Mouse (Mus musculus): ENCODE measurements around the gene Defa23. TPM values are rescaled to one million over a fixed set of nuclear protein-coding genes. Genes with fewer than 3 reads are reported as not detected.
"Not testable (repeated sequence)": the region's sequence is repeated elsewhere in the genome, so short reads cannot be mapped to it uniquely, and the experiment has no call there.

The Defa23 gene
- polyA plus RNA-seq (2014; fragmentation: Nextera tagmentation; extraction: Ambion mirVana): not detected in 2 replicates

GRCm38 (mm10) chr8:21054747-21055146 is at the start of gene Defa23:
TSS of gene Defa23 (plus strand) at chr8:21055047.
- H3K27ac ChIP-seq (ENCODE audit: low read depth, low read length); H3K4me3 ChIP-seq (ENCODE audit: low read depth, low read length); H3K36me3 ChIP-seq (ENCODE audit: control insufficient read depth, insufficient read depth, low read length); DNase-seq (ENCODE audit: low spot score); H3K4me1 ChIP-seq (replicated peaks; ENCODE audit: control insufficient read depth, insufficient read depth, low read length); H3K9ac ChIP-seq (ENCODE audit: low read depth, low read length); H3K9me3 ChIP-seq (ENCODE audit: control insufficient read depth, low read length); ATAC-seq (ENCODE audit: low FRiP score); H3K27me3 ChIP-seq (ENCODE audit: control insufficient read depth, insufficient read depth, low read length); H3K4me2 ChIP-seq (replicated peaks; ENCODE audit: low read depth, low read length): not testable (repeated sequence)
- WGBS: no CpG with 5 or more reads among the region's 1 CpGs

GRCm38 (mm10) chr8:21006801-21007200 is 48.0 kb upstream of the Defa23 start:
- H3K4me3 ChIP-seq (ENCODE audit: low read depth, low read length): no peak overlapping the region
- no peaks in the 10 kb centered on the region for H3K36me3 ChIP-seq (ENCODE audit: control insufficient read depth, insufficient read depth, low read length)
- DNase-seq (ENCODE audit: low spot score) (no peak), ATAC-seq (ENCODE audit: low FRiP score) (no peak)
- 0 out of 2 replicates have a peak, but pooled peaks cover 2% of the 10 kb centered on the region for H3K9me3 ChIP-seq (ENCODE audit: control insufficient read depth, low read length)
- 34% methylated on average over 1 of the region's 1 CpGs for WGBS
- H3K4me1 ChIP-seq (replicated peaks; ENCODE audit: control insufficient read depth, insufficient read depth, low read length): no peaks in the 10 kb centered on the region
- H3K9ac ChIP-seq (ENCODE audit: low read depth, low read length): no peak overlapping the region
- no peak overlapping the region for H3K27ac ChIP-seq (ENCODE audit: low read depth, low read length)
- H3K4me2 ChIP-seq (replicated peaks; ENCODE audit: low read depth, low read length): no peak overlapping the region
- no peaks in the 10 kb centered on the region for H3K27me3 ChIP-seq (ENCODE audit: control insufficient read depth, insufficient read depth, low read length)

- not testable (repeated sequence) for H3K4me2 ChIP-seq (replicated peaks; ENCODE audit: low read depth, low read length); H3K36me3 ChIP-seq (ENCODE audit: control insufficient read depth, insufficient read depth, low read length); H3K9ac ChIP-seq (ENCODE audit: low read depth, low read length); H3K9me3 ChIP-seq (ENCODE audit: control insufficient read depth, low read length); H3K27me3 ChIP-seq (ENCODE audit: control insufficient read depth, insufficient read depth, low read length); DNase-seq (ENCODE audit: low spot score); ATAC-seq (ENCODE audit: low FRiP score); H3K27ac ChIP-seq (ENCODE audit: low read depth, low read length); H3K4me3 ChIP-seq (ENCODE audit: low read depth, low read length); H3K4me1 ChIP-seq (replicated peaks; ENCODE audit: control insufficient read depth, insufficient read depth, low read length)
- WGBS: 50% methylated on average over 6 of the region's 6 CpGs
These were observed 46.3 kb upstream of the Defa23 start for GRCm38 (mm10) chr8:21008578-21008977.

- H3K27ac ChIP-seq (ENCODE audit: low read depth, low read length); H3K36me3 ChIP-seq (ENCODE audit: control insufficient read depth, insufficient read depth, low read length); H3K4me2 ChIP-seq (replicated peaks; ENCODE audit: low read depth, low read length); H3K4me1 ChIP-seq (replicated peaks; ENCODE audit: control insufficient read depth, insufficient read depth, low read length); H3K9ac ChIP-seq (ENCODE audit: low read depth, low read length); DNase-seq (ENCODE audit: low spot score); ATAC-seq (ENCODE audit: low FRiP score); H3K9me3 ChIP-seq (ENCODE audit: control insufficient read depth, low read length); H3K4me3 ChIP-seq (ENCODE audit: low read depth, low read length); H3K27me3 ChIP-seq (ENCODE audit: control insufficient read depth, insufficient read depth, low read length): not testable (repeated sequence)
- WGBS: 61% methylated on average over 1 of the region's 1 CpGs
These were observed 44.3 kb upstream of the Defa23 start for GRCm38 (mm10) chr8:21010548-21010947.

GRCm38 (mm10) chr8:21025245-21025644 is 29.6 kb upstream of the Defa23 start, which contains the start of gene Defa21:
TSS of gene Defa21 (plus strand) at chr8:21025545.
- H3K4me2 ChIP-seq (replicated peaks; ENCODE audit: low read depth, low read length); H3K4me3 ChIP-seq (ENCODE audit: low read depth, low read length); H3K9me3 ChIP-seq (ENCODE audit: control insufficient read depth, low read length); H3K36me3 ChIP-seq (ENCODE audit: control insufficient read depth, insufficient read depth, low read length); H3K27me3 ChIP-seq (ENCODE audit: control insufficient read depth, insufficient read depth, low read length); ATAC-seq (ENCODE audit: low FRiP score); DNase-seq (ENCODE audit: low spot score); H3K4me1 ChIP-seq (replicated peaks; ENCODE audit: control insufficient read depth, insufficient read depth, low read length); H3K9ac ChIP-seq (ENCODE audit: low read depth, low read length); H3K27ac ChIP-seq (ENCODE audit: low read depth, low read length): not testable (repeated sequence)
- WGBS: no CpG with 5 or more reads among the region's 1 CpGs

- not testable (repeated sequence) for H3K9me3 ChIP-seq (ENCODE audit: control insufficient read depth, low read length); ATAC-seq (ENCODE audit: low FRiP score); H3K27ac ChIP-seq (ENCODE audit: low read depth, low read length); H3K36me3 ChIP-seq (ENCODE audit: control insufficient read depth, insufficient read depth, low read length); H3K4me1 ChIP-seq (replicated peaks; ENCODE audit: control insufficient read depth, insufficient read depth, low read length); H3K9ac ChIP-seq (ENCODE audit: low read depth, low read length); H3K4me2 ChIP-seq (replicated peaks; ENCODE audit: low read depth, low read length); H3K27me3 ChIP-seq (ENCODE audit: control insufficient read depth, insufficient read depth, low read length); DNase-seq (ENCODE audit: low spot score); H3K4me3 ChIP-seq (ENCODE audit: low read depth, low read length)
- 89% methylated on average over 1 of the region's 1 CpGs for WGBS
These were observed 9.9 kb downstream of the Defa23 start, which contains the start of gene Defa35 for GRCm38 (mm10) chr8:21064738-21065137. TSS of gene Defa35 (plus strand) at chr8:21065038.

- ATAC-seq (ENCODE audit: low FRiP score); H3K4me2 ChIP-seq (replicated peaks; ENCODE audit: low read depth, low read length); H3K27me3 ChIP-seq (ENCODE audit: control insufficient read depth, insufficient read depth, low read length); H3K27ac ChIP-seq (ENCODE audit: low read depth, low read length); H3K36me3 ChIP-seq (ENCODE audit: control insufficient read depth, insufficient read depth, low read length); DNase-seq (ENCODE audit: low spot score); H3K9me3 ChIP-seq (ENCODE audit: control insufficient read depth, low read length); H3K4me3 ChIP-seq (ENCODE audit: low read depth, low read length); H3K4me1 ChIP-seq (replicated peaks; ENCODE audit: control insufficient read depth, insufficient read depth, low read length); H3K9ac ChIP-seq (ENCODE audit: low read depth, low read length): not testable (repeated sequence)
These were observed 29.3 kb downstream of the Defa23 start, which contains the start of gene Defa25 for GRCm38 (mm10) chr8:21084142-21084541. TSS of gene Defa25 (plus strand) at chr8:21084442.

GRCm38 (mm10) chr8:21093106-21093505 is 38.3 kb downstream of the Defa23 start:
- DNase-seq (ENCODE audit: low spot score): peak; percentile 0
- no peak for ATAC-seq (ENCODE audit: low FRiP score)
- H3K9ac ChIP-seq (ENCODE audit: low read depth, low read length): no peak overlapping the region
- 52% methylated on average over 4 of the region's 4 CpGs for WGBS
- H3K9me3 ChIP-seq (ENCODE audit: control insufficient read depth, low read length): no peaks in the 10 kb centered on the region
- no peaks in the 10 kb centered on the region for H3K27me3 ChIP-seq (ENCODE audit: control insufficient read depth, insufficient read depth, low read length)
- no peak overlapping the region for H3K4me2 ChIP-seq (replicated peaks; ENCODE audit: low read depth, low read length)
- H3K4me1 ChIP-seq (replicated peaks; ENCODE audit: control insufficient read depth, insufficient read depth, low read length): no peaks in the 10 kb centered on the region
- no peak overlapping the region for H3K27ac ChIP-seq (ENCODE audit: low read depth, low read length)
- no peak overlapping the region for H3K4me3 ChIP-seq (ENCODE audit: low read depth, low read length)
- no peaks in the 10 kb centered on the region for H3K36me3 ChIP-seq (ENCODE audit: control insufficient read depth, insufficient read depth, low read length)

GRCm38 (mm10) chr8:21095950-21096349 is 41.1 kb downstream of the Defa23 start, which contains the start of gene Gm14851:
TSS of gene Gm14851 (minus strand) at chr8:21096050.
- not testable (repeated sequence) for H3K36me3 ChIP-seq (ENCODE audit: control insufficient read depth, insufficient read depth, low read length); H3K4me2 ChIP-seq (replicated peaks; ENCODE audit: low read depth, low read length); DNase-seq (ENCODE audit: low spot score); H3K4me1 ChIP-seq (replicated peaks; ENCODE audit: control insufficient read depth, insufficient read depth, low read length); H3K9me3 ChIP-seq (ENCODE audit: control insufficient read depth, low read length); ATAC-seq (ENCODE audit: low FRiP score); H3K27ac ChIP-seq (ENCODE audit: low read depth, low read length); H3K4me3 ChIP-seq (ENCODE audit: low read depth, low read length); H3K27me3 ChIP-seq (ENCODE audit: control insufficient read depth, insufficient read depth, low read length); H3K9ac ChIP-seq (ENCODE audit: low read depth, low read length)
- WGBS: no CpG with 5 or more reads among the region's 2 CpGs

All from hindbrain, embryonic 11.5 days (tissue).